Mouse (Mus musculus) cerebellum, postnatal 25 days (tissue): ENCODE measurements at regions not wholly inside any gene's neighbourhood (a gene's known extent, or its start where the extent isn't known, plus 50 kb on each side); places are given as distances from the start of the nearest gene placed in this dataset.
A peak's percentile ranks its signal among the peaks of the same experiment; 100 is the strongest.

Source experiments
- DNase-seq, 2 experiments: peaks; one replicate each; pipeline ENCODE4 v3.0.0; 2021; ENCODE audit warnings: mixed read lengths in 2 of 2

GRCm38 (mm10) chr7:70834787-70835461 lies 468.4 kb upstream of the Nr2f2 start:
- DNase-seq: peak in 1 of 2 experiments; percentile 8

- DNase-seq: no peak
These were observed 462.1 kb upstream of the Nr2f2 start for GRCm38 (mm10) chr7:70828486-70829195.

GRCm38 (mm10) chr7:70826074-70826473 lies 459.5 kb upstream of the Nr2f2 start:
- DNase-seq: no peak

DNA sequence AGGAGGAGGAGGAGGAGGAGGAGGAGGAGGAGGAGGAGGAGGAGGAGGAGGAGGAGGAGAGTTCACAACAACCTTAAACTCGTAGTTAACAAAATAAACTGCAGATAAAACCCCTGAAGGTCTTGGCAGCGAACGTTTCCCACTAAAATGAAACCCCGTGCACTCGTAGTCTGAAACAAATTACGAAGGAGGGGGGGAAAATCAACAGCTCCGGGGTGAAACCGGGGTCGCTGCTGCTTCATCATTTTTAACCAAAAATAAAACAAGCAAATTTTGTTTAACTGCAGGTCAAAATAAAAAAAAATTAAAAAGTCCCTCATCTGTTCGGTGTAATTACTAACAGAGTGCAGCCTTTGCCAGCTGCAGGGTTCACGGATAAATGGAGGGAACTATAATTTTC lies 456.5 kb upstream of the Nr2f2 start:
- DNase-seq: no peak

GRCm38 (mm10) chr7:70822310-70822821 lies 455.8 kb upstream of the Nr2f2 start:
- peak; percentile 73 to 85 for DNase-seq

GRCm38 (mm10) chr7:70821861-70822260 lies 455.3 kb upstream of the Nr2f2 start:
- no peak for DNase-seq

DNA sequence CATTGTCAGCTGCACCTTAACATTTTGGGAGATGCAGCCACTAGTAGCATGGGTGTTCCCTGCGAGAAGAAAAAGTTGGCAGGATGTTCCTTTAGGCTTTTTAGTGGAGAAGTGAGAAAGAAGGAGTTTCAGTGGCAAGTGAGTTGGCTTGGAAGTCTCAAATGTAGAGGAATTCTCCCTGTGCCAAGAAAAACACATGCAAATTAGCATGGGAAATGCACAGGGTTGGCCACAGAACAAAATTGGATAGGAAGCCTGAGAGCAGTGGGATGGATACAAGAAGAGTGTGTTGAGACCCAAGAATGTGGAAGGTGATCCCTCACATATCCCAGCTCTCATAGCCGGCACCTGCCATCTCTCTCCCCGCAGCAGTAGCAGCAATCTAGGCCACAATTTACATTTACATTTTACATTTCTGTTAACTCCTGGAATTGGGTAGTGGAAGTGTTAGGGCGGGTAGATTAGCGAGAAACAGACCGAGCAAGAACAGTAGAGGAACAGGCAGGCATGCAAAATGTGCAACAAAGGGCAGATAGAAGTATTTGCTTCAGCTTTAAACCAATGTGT lies 450.9 kb upstream of the Nr2f2 start:
- DNase-seq: no peak

- no peak for DNase-seq
These were observed 447.9 kb upstream of the Nr2f2 start for GRCm38 (mm10) chr7:70814391-70814790.

DNA sequence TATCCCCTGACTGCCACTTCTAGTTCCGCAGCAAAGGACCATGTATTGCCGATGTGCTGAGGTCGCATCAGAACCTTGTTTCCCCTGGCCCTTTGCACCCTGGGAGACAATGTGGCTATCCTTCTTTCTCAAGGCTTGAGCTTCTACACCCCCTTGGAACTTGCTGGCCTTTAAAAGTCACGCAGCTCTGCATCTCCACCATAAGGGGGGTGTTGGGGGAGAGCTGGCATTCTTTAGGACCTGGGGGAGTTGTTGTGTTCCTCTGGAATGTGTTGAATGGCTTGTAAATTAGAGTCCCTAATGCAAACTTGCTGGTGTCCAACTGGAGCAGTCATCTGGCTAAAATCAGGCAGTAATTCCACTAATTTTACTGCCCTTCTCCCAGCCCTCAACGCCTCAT lies 446.6 kb upstream of the Nr2f2 start:
- DNase-seq: no peak

DNA sequence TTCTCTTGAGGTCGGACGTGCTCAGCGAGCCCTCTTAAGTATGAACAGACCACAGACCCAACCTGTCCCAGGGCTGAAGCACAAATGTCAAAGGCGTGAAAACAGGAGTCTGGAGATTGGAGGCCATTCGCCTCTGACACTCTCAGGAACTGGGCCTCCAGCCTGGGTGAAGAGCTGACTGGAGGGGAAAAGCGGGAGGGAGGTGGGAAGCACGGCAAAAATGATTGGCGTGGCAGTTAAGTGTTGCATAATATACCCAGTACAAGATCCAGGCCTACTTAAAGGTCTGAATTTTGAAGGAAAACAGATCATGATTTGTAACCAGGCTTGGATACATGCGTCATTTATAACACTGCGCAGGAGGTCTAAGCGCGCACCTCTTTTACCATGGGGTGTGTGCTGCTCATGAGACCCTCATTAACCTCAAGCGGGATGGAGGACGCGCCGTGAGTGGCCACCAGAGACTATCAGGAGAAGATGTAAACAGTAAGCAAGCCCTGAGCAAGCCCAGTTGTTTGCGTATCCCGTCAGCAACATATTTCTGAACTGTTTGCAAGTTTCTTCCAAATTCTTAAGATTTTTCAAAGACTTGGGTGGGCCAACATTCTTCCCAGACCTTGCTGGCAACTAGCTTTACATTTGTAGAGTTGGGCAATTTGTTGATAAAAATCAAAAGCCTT lies 444.0 kb upstream of the Nr2f2 start:
- DNase-seq: no peak

- no peak for DNase-seq
These were observed 437.7 kb upstream of the Nr2f2 start for GRCm38 (mm10) chr7:70804281-70804680.

- DNase-seq: no peak
These were observed 433.4 kb upstream of the Nr2f2 start for GRCm38 (mm10) chr7:70799976-70800375.

DNA sequence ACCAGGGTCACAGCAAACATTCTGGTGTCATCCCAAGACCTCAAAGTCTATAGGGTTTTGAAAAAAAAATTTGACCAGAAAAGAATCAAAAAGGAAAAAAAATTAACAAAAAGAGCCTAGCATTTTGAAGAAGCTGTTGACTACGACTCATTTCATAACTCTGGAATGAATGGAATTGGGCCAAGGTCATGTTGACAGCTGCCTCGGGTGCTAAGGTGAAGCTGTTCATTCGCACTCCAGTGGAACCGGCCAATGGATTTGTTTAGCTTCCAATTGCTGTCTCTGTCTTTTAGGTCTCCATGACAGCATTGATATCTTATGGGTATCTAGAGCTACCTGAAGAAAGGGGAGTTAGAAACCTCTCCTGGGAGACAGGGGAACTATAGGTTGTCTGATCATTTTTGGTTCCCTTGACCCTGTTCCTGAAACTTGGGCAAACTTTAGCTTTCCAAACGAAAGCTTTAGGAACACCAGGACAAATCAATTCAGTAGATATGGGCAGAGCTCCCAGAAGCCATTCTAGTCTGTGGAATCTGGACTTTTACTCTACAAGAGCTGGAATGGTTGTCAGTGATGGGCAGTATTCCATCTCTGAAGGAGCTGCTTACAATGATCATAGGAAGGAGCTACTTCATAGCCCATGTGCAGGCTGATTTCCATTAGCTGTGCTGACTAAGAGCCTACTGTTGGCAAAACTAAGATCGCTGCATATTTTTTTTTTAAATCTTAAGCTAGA lies 432.7 kb upstream of the Nr2f2 start:
- no peak for DNase-seq

DNA sequence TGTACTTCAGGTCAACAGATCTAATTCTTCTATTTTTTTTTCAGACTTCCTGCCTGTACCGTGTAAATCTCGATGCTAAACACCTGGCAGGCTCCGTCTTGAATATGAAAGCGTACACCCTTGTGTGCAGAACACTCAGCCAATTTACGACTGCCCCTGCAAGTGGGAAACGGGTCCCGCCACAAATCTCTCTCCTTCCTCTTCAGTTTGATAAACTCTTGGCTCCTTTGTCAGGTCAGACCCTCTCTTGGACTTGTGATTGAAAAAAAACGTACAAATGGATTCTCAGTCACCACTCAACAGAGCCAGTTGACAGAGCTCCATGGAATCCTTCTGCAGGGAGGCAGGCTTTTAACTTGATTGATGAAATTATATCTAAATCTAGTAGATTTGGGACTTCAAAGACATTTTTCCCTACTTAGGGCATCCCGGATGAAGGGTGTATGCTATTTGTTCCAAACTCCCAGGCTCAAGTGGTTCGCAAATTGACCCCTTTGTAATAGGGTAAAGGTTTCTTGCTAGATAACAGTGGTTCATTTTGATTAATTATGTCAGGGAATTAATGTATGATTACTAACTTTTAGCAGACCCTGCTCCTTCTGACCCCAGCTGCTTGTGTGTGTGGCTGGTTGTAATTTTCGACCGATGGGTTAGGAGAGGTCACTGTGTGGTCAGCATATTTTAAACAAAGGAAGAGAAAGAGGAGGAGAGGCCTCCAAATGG lies 429.7 kb upstream of the Nr2f2 start:
- DNase-seq: no peak

- DNase-seq: no peak
These were observed 422.6 kb upstream of the Nr2f2 start for GRCm38 (mm10) chr7:70788902-70789796.

- no peak for DNase-seq
These were observed 421.4 kb upstream of the Nr2f2 start for GRCm38 (mm10) chr7:70787966-70788365.

DNA sequence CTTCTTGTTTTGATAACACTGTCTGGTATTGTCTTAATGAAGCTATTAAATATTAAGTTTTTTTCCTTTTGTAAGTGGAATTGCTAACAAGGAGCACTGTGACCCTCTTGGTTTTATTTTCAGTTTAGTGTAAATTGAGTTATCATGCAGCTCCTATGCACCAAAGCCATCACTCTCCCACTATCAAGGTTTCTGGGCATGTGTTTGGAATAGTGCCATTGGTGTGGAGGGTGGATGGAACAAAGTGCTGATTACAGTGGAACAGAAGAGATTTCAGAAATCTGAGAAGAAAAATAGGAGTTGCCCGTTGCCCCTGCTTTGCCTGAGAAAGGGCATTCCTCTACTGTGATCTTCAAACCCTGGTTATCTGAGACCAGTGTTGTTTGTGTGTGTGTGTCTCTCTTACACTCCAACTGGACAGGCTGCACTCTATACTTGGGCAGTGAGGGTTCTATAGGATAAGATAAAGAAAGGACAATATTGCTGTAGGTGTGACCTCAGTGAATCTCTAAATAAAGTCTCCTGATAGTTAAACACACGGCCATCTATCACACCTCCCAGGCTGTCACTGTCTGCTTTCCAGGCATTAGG lies 414.3 kb upstream of the Nr2f2 start:
- no peak for DNase-seq

GRCm38 (mm10) chr7:70777763-70778162 lies 411.2 kb upstream of the Nr2f2 start:
- DNase-seq: no peak

DNA sequence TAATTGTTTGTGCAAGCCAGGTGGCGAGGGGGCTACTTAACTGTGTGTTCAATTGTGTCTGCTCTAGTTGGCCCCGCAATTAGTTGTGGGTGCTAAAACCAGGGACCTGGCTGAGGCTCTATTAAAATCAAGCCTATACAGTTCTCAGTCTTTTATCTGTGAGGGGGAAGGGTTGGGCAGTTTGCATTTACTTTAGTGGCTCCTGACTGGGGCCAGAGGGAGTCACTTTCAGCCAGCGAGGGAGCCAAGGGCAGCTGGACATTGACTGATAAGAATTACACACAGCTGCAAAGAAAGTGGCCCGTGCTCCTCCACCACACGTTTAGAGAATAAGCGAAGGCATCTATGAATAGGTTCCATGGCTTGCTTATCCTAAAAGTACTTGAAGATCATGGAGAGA lies 403.1 kb upstream of the Nr2f2 start:
- DNase-seq: no peak

- DNase-seq: no peak
These were observed 401.2 kb upstream of the Nr2f2 start for GRCm38 (mm10) chr7:70767697-70768096.

- DNase-seq: no peak
These were observed 390.1 kb upstream of the Nr2f2 start for GRCm38 (mm10) chr7:70756676-70757075.
